Mouse (Mus musculus) cerebellum, postnatal 4 days (tissue): ENCODE data around the gene Iglon5.
A peak's percentile ranks its signal among the peaks of the same experiment; 100 is the strongest.

Experiments
- DNase-seq, 2 experiments: peaks; one replicate each; pipeline ENCODE4 v3.0.0; 2022; ENCODE audit warnings: low spot score in 2 of 2, mixed read lengths in 1 of 2

The Iglon5 gene

GRCm38 (mm10) chr7:43465344-43466098, 24.4 kb downstream of the Iglon5 start:
- peak; percentile 52 to 74 for DNase-seq

GRCm38 (mm10) chr7:43464864-43465343, 25.0 kb downstream of the Iglon5 start:
- peak in 1 of 2 experiments; percentile 50 for DNase-seq

- DNase-seq: no peak
Observed at GRCm38 (mm10) chr7:43463976-43464375, 25.9 kb downstream of the Iglon5 start.

- no peak for DNase-seq
Observed at GRCm38 (mm10) chr7:43462851-43463250, 27.0 kb downstream of the Iglon5 start, which contains the start of gene Vsig10l. TSS of gene Vsig10l (plus strand) at chr7:43463151.

GRCm38 (mm10) chr7:43454371-43454770, 35.5 kb downstream of the Iglon5 start:
- DNase-seq: no peak

- no peak for DNase-seq
Observed at GRCm38 (mm10) chr7:43453599-43454355, 36.1 kb downstream of the Iglon5 start.

- no peak for DNase-seq
Observed at GRCm38 (mm10) chr7:43452609-43453008, 37.3 kb downstream of the Iglon5 start.

- no peak for DNase-seq
Observed at GRCm38 (mm10) chr7:43451726-43452125, 38.1 kb downstream of the Iglon5 start.

- DNase-seq: no peak
Observed at GRCm38 (mm10) chr7:43449811-43450210, 40.1 kb downstream of the Iglon5 start.

- no peak for DNase-seq
Observed at GRCm38 (mm10) chr7:43448246-43448645, 41.6 kb downstream of the Iglon5 start.

- no peak for DNase-seq
Observed at GRCm38 (mm10) chr7:43447801-43448200, 42.1 kb downstream of the Iglon5 start.

GRCm38 (mm10) chr7:43443917-43444293, 46.0 kb downstream of the Iglon5 start, which contains the start of the genes Etfb and Gm45233:
TSS of gene Etfb (plus strand) at chr7:43444083.
TSS of gene Gm45233 (plus strand) at chr7:43444128.
- DNase-seq: peak; percentile 82 to 89

GRCm38 (mm10) chr7:43443126-43443916, 46.6 kb downstream of the Iglon5 start:
- DNase-seq: peak; percentile 33 to 42

- no peak for DNase-seq
Observed at GRCm38 (mm10) chr7:43442684-43443083, 47.2 kb downstream of the Iglon5 start.

GRCm38 (mm10) chr7:43441071-43441470, 48.8 kb downstream of the Iglon5 start:
- DNase-seq: no peak

- DNase-seq: no peak
Observed at GRCm38 (mm10) chr7:43440482-43440881, 49.4 kb downstream of the Iglon5 start, which contains the start of gene Cldnd2. TSS of gene Cldnd2 (plus strand) at chr7:43440782.

- no peak for DNase-seq
Observed at GRCm38 (mm10) chr7:43438611-43439010, 51.3 kb downstream of the Iglon5 start.

GRCm38 (mm10) chr7:43436341-43437255, 53.3 kb downstream of the Iglon5 start, which contains the start of gene Nkg7:
TSS of gene Nkg7 (plus strand) at chr7:43437073.
- DNase-seq: no peak

GRCm38 (mm10) chr7:43434676-43435075, 55.2 kb downstream of the Iglon5 start:
- DNase-seq: no peak

- no peak for DNase-seq
Observed at GRCm38 (mm10) chr7:43432891-43433290, 57.0 kb downstream of the Iglon5 start.

GRCm38 (mm10) chr7:43429500-43429899, 60.4 kb downstream of the Iglon5 start:
- no peak for DNase-seq
